In the genomic region with DNA sequence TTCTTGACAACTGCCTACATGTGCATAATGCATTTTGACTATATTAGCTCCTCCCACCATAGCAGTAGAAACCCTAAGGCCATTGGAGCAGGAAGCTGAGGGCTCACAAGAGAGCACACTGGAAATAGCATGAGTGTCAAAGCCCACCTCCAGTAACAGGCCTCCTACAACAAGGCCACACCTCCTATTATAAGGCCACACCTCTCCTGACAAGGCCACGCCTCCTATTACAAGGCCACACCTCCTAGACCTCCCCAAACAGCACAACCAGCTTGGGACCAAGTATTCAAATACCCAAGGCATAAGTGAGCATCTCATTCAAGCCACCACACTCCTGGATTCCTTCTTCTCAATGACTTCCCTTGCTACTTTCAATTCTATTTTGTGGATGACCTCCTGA, we compare ENCODE assay signal across 17 mouse cellular contexts. TPM values are rescaled to one million over a fixed set of nuclear protein-coding genes. Genes with fewer than 3 reads are reported as not detected.
A peak's percentile ranks its signal among the peaks of the same experiment; 100 is the strongest.
DNase-seq lines count a peak whose midpoint lies in the region; ATAC-seq lines count a peak whose summit lies in the region.
"Had no signal": no experiment of that assay in that cellular context is flagged by ENCODE, and none has a peak within 500 bp of the region (broad histone marks: within the 10 kb centered on the region; RNA-seq: fewer than 3 reads in every experiment).

No protein-coding gene starts in this region.

- H3K27ac ChIP-seq in heart, embryonic 13.5 days (replicated peaks), result no peak overlapping the region
- peak overlapping the region; percentile 99 for H3K27ac ChIP-seq in liver, embryonic 11.5 days (ENCODE audit: low read depth, low read length)
- H3K27ac ChIP-seq: hindbrain, postnatal 0 days; limb, embryonic 13.5 days; neural tube, embryonic 12.5 days had no signal

- peak; percentile 44; the same call in 1 of the 2 replicates for ATAC-seq in heart, embryonic 13.5 days (ENCODE audit: extremely low read depth, insufficient number of reproducible peaks, low FRiP score, low TSS enrichment)
- no peak for ATAC-seq in liver, embryonic 11.5 days (replicated peaks; ENCODE audit: low FRiP score)
- peak; percentile 21; the same call in 1 of the 2 replicates for ATAC-seq in megakaryocyte-erythroid progenitor cell, adult 5-6 weeks (replicated peaks; ENCODE audit: low FRiP score, low TSS enrichment, poor library complexity, severe bottlenecking)
- ATAC-seq: hindbrain, postnatal 0 days; Patski had no signal

- H3K36me3 ChIP-seq in heart, embryonic 13.5 days, result no peaks in the 10 kb centered on the region
- H3K36me3 ChIP-seq in liver, embryonic 11.5 days (ENCODE audit: control insufficient read depth, insufficient read depth, low read length), result no peaks in the 10 kb centered on the region
- H3K36me3 ChIP-seq: limb, embryonic 13.5 days; neural tube, embryonic 12.5 days had no signal

- H3K4me1 ChIP-seq in heart, embryonic 13.5 days, result peaks cover 10% of the 10 kb centered on the region
- peaks cover 46% of the 10 kb centered on the region for H3K4me1 ChIP-seq in liver, embryonic 11.5 days (replicated peaks; ENCODE audit: control insufficient read depth, insufficient read depth, low read length)
- H3K4me1 ChIP-seq: neural tube, embryonic 12.5 days had no signal

- WGBS in heart, embryonic 13.5 days, result 41% methylated on average over 1 of the region's 1 CpGs
- WGBS in liver, embryonic 11.5 days, result 59% methylated on average over 1 of the region's 1 CpGs

- no peak for DNase-seq in heart, postnatal 10 days
- peak; percentile 66 for DNase-seq in R1 (ENCODE audit: low read depth, low spot score)
- no peak for DNase-seq in liver, embryonic 11.5 days (ENCODE audit: low spot score)
- DNase-seq in right cerebral cortex, postnatal 4 days, result no peak
- no peak for DNase-seq in right cerebral cortex, postnatal 36 days (ENCODE audit: low spot score in 2 of 2)
- no peak for DNase-seq in cerebellum, postnatal 4 days (ENCODE audit: low spot score in 2 of 2)
- DNase-seq: cerebellum, adult 18-20 months; gastrocnemius, postnatal 10 days; heart, postnatal 4 days; layer of hippocampus, adult 9-11 months; right cerebral cortex, postnatal 14 days had no signal

- H3K27me3 ChIP-seq in heart, embryonic 13.5 days (replicated peaks), result 0 out of 2 replicates have a peak, but pooled peaks cover 2% of the 10 kb centered on the region
- no peaks in the 10 kb centered on the region for H3K27me3 ChIP-seq in liver, embryonic 11.5 days (replicated peaks; ENCODE audit: control insufficient read depth, insufficient read depth, low read length)
- H3K27me3 ChIP-seq: limb, embryonic 13.5 days; neural tube, embryonic 12.5 days; Patski had no signal

- H3K9ac ChIP-seq in heart, embryonic 13.5 days, result no peak overlapping the region
- H3K9ac ChIP-seq in liver, embryonic 11.5 days (ENCODE audit: low read depth, low read length), result no peak overlapping the region
- H3K9ac ChIP-seq: limb, embryonic 13.5 days; neural tube, embryonic 12.5 days had no signal

- intact Hi-C loops in heart, postnatal 10 days (cut with DNase I), result no loop called here

- H3K4me2 ChIP-seq in heart, embryonic 13.5 days, result no peak overlapping the region
- H3K4me2 ChIP-seq in liver, embryonic 11.5 days, result no peak overlapping the region
- H3K4me2 ChIP-seq: limb, embryonic 13.5 days; neural tube, embryonic 12.5 days had no signal

- no peak overlapping the region for H3K4me3 ChIP-seq in heart, embryonic 13.5 days
- no peak overlapping the region for H3K4me3 ChIP-seq in liver, embryonic 11.5 days (ENCODE audit: low read depth, low read length)
- H3K4me3 ChIP-seq: limb, embryonic 13.5 days; neural tube, embryonic 12.5 days had no signal

- no peaks in the 10 kb centered on the region for H3K9me3 ChIP-seq in heart, embryonic 13.5 days
- no peaks in the 10 kb centered on the region for H3K9me3 ChIP-seq in liver, embryonic 11.5 days (ENCODE audit: control insufficient read depth, low read length)
- H3K9me3 ChIP-seq: limb, embryonic 13.5 days; neural tube, embryonic 12.5 days had no signal

RNA-seq across cellular contexts. Expression of gene Cldn10, which starts 6.5 kb away (rescaled TPM):
- 1.5 and 1.6 TPM in 2 replicates for polyA plus RNA-seq in heart, embryonic 13.5 days (2015; fragmentation: Nextera tagmentation; extraction: Ambion mirVana)
- total RNA-seq in heart, postnatal 10 days (2021), result under 1 TPM in 1 of 2 experiments, not detected in 1; 0.60 TPM
- polyA plus RNA-seq in liver, embryonic 11.5 days (2014; fragmentation: Nextera tagmentation; extraction: Ambion mirVana), result 0.30 and 0.47 TPM in 2 replicates
- 1.1 and 1.6 TPM in 2 replicates for total RNA-seq in megakaryocyte-erythroid progenitor cell, adult 5-6 weeks (2014; fragmentation: Nextera tagmentation)
- total RNA-seq in megakaryocyte-erythroid progenitor cell, adult 5-6 weeks (2017), result 0.46 and 4.5 TPM in 2 replicates
- polyA plus RNA-seq: Patski had no signal
